In genomic region chr9:50887351-50887750, GRCm38 (mm10) we compare ENCODE assay signal across 10 mouse cellular contexts. TPM values are rescaled to one million over a fixed set of nuclear protein-coding genes. Genes with fewer than 3 reads are reported as not detected.
A peak's percentile ranks its signal among the peaks of the same experiment; 100 is the strongest.
DNase-seq lines count a peak whose midpoint lies in the region; ATAC-seq and TF ChIP-seq lines count a peak whose summit lies in the region.
"Had no signal": no experiment of that assay in that cellular context is flagged by ENCODE, and none has a peak within 500 bp of the region (broad histone marks: within the 10 kb centered on the region; RNA-seq: fewer than 3 reads in every experiment).

No protein-coding gene starts in this region.

- no peaks in the 10 kb centered on the region; the same call in 1 of the 2 replicates for H3K36me3 ChIP-seq in embryonic facial prominence, embryonic 11.5 days (replicated peaks; ENCODE audit: control insufficient read depth, insufficient read depth, low read depth, low read length)
- peaks cover 67% of the 10 kb centered on the region for H3K36me3 ChIP-seq in embryonic facial prominence, embryonic 10.5 days (replicated peaks)
- H3K36me3 ChIP-seq in intestine, embryonic 15.5 days: 0 out of 2 replicates have a peak, but pooled peaks cover 4% of the 10 kb centered on the region
- H3K36me3 ChIP-seq in intestine, postnatal 0 days (ENCODE audit: control insufficient read depth, insufficient read depth): peaks cover 19% of the 10 kb centered on the region; the same call in 1 of the 2 replicates

- no peaks in the 10 kb centered on the region for H3K9me3 ChIP-seq in embryonic facial prominence, embryonic 11.5 days (replicated peaks; ENCODE audit: control insufficient read depth, low read length)
- no peaks in the 10 kb centered on the region for H3K9me3 ChIP-seq in embryonic facial prominence, embryonic 10.5 days
- H3K9me3 ChIP-seq in intestine, embryonic 15.5 days: no peaks in the 10 kb centered on the region
- no peaks in the 10 kb centered on the region for H3K9me3 ChIP-seq in intestine, postnatal 0 days (ENCODE audit: control insufficient read depth)

- TF ChIP-seq POLR2A in brain, embryonic 14.5 days (IDR thresholded peaks at IDR 0.05; ENCODE audit: borderline replicate concordance, extremely low read depth, insufficient read depth, insufficient read length, poor library complexity, severe bottlenecking): no peak

- no peak for TF ChIP-seq CTCF in intestine, postnatal 0 days (IDR thresholded peaks at IDR 0.05; ENCODE audit: low read depth)
- no peak for TF ChIP-seq CTCF in brain, embryonic 14.5 days (IDR thresholded peaks at IDR 0.05; ENCODE audit: borderline replicate concordance, extremely low read depth, insufficient read depth, insufficient read length)

- H3K4me1 ChIP-seq in embryonic facial prominence, embryonic 11.5 days (ENCODE audit: control insufficient read depth, insufficient read depth, low read length): no peaks in the 10 kb centered on the region
- peaks cover 21% of the 10 kb centered on the region for H3K4me1 ChIP-seq in embryonic facial prominence, embryonic 10.5 days
- H3K4me1 ChIP-seq in intestine, embryonic 15.5 days (replicated peaks): peaks cover 28% of the 10 kb centered on the region
- 0 out of 2 replicates have a peak, but pooled peaks cover 4% of the 10 kb centered on the region for H3K4me1 ChIP-seq in intestine, postnatal 0 days (replicated peaks; ENCODE audit: control insufficient read depth, insufficient read depth, low read length)

- H3K27me3 ChIP-seq in embryonic facial prominence, embryonic 11.5 days (ENCODE audit: control insufficient read depth, insufficient read depth, low read length): no peaks in the 10 kb centered on the region
- no peaks in the 10 kb centered on the region for H3K27me3 ChIP-seq in embryonic facial prominence, embryonic 10.5 days (replicated peaks; ENCODE audit: low read depth, poor library complexity, severe bottlenecking)
- H3K27me3 ChIP-seq in intestine, embryonic 15.5 days (replicated peaks): no peaks in the 10 kb centered on the region
- no peaks in the 10 kb centered on the region for H3K27me3 ChIP-seq in intestine, postnatal 0 days (replicated peaks; ENCODE audit: control insufficient read depth, insufficient read depth, low read length)

- WGBS in embryonic facial prominence, embryonic 11.5 days: 40% methylated on average over 4 of the region's 4 CpGs
- WGBS in embryonic facial prominence, embryonic 10.5 days: 48% methylated on average over 4 of the region's 4 CpGs
- 32% methylated on average over 4 of the region's 4 CpGs for WGBS in intestine, embryonic 15.5 days
- WGBS in intestine, postnatal 0 days: 38% methylated on average over 4 of the region's 4 CpGs

- no peak overlapping the region for H3K4me3 ChIP-seq in embryonic facial prominence, embryonic 11.5 days (ENCODE audit: low read depth, low read length)
- H3K4me3 ChIP-seq in embryonic facial prominence, embryonic 10.5 days: no peak overlapping the region
- no peak overlapping the region for H3K4me3 ChIP-seq in intestine, embryonic 15.5 days (replicated peaks)
- no peak overlapping the region for H3K4me3 ChIP-seq in intestine, postnatal 0 days (ENCODE audit: low read depth, low read length)

- ATAC-seq in embryonic facial prominence, embryonic 11.5 days (replicated peaks; ENCODE audit: insufficient number of reproducible peaks, low FRiP score, low TSS enrichment, low read depth): 0 out of 2 replicates have a peak, but pooled peaks have one; percentile 57
- no peak for ATAC-seq in intestine, embryonic 15.5 days
- no peak for ATAC-seq in intestine, postnatal 0 days
- ATAC-seq: liver, postnatal 0 days had no signal

- H3K9ac ChIP-seq in embryonic facial prominence, embryonic 11.5 days (replicated peaks; ENCODE audit: low read length): no peak overlapping the region
- H3K9ac ChIP-seq in intestine, embryonic 15.5 days: no peak overlapping the region
- H3K9ac ChIP-seq in intestine, postnatal 0 days (ENCODE audit: low read depth, low read length): no peak overlapping the region
- H3K9ac ChIP-seq: liver, postnatal 0 days had no signal

- no peak overlapping the region for H3K27ac ChIP-seq in embryonic facial prominence, embryonic 11.5 days (replicated peaks; ENCODE audit: low read depth, low read length)
- no peak overlapping the region for H3K27ac ChIP-seq in embryonic facial prominence, embryonic 10.5 days (replicated peaks)
- 0 out of 2 replicates have a peak overlapping the region, but pooled peaks have one; percentile 17 for H3K27ac ChIP-seq in intestine, embryonic 15.5 days
- no peak overlapping the region for H3K27ac ChIP-seq in intestine, postnatal 0 days (ENCODE audit: low read depth, low read length)

- H3K4me2 ChIP-seq in embryonic facial prominence, embryonic 11.5 days (ENCODE audit: low read depth, low read length): no peak overlapping the region
- H3K4me2 ChIP-seq in intestine, embryonic 15.5 days (replicated peaks): no peak overlapping the region
- no peak overlapping the region for H3K4me2 ChIP-seq in intestine, postnatal 0 days (replicated peaks; ENCODE audit: low read depth)

- no peak for DNase-seq in embryonic facial prominence, embryonic 11.5 days (ENCODE audit: low spot score)
- no peak for DNase-seq in embryonic facial prominence, embryonic 10.5 days (ENCODE audit: low spot score)
- peak; percentile 47 for DNase-seq in brain, embryonic 14.5 days (ENCODE audit: low read depth)
- peak; percentile 39 to 62 for DNase-seq in lung, postnatal 4 days
- DNase-seq in yolk sac, embryonic 10.5 days (ENCODE audit: low spot score): no peak
- DNase-seq in left cerebral cortex, adult 18-20 months (ENCODE audit: low spot score in 2 of 2): no peak
- DNase-seq: liver, postnatal 0 days; thymus, postnatal 4 days had no signal

RNA-seq across cellular contexts. Expression of gene Ppp2r1b, which starts 42.2 kb away (rescaled TPM):
- polyA plus RNA-seq in embryonic facial prominence, embryonic 11.5 days (2014; fragmentation: Nextera tagmentation; extraction: Ambion mirVana): 126 and 136 TPM in 2 replicates
- polyA plus RNA-seq in embryonic facial prominence, embryonic 10.5 days (2016; fragmentation: Nextera tagmentation; extraction: Ambion mirVana): 162 and 178 TPM in 2 replicates
- 62.8 and 65.7 TPM in 2 replicates for polyA plus RNA-seq in intestine, embryonic 15.5 days (2015; fragmentation: Nextera tagmentation; extraction: Ambion mirVana)
- 20.0 and 21.4 TPM in 2 replicates for polyA plus RNA-seq in intestine, postnatal 0 days (2015; fragmentation: Nextera tagmentation; extraction: Ambion mirVana)
- polyA plus RNA-seq in brain, embryonic 14.5 days (2012; rRNA removed): 32.2 and 38.5 TPM in 2 replicates
- total RNA-seq in left cerebral cortex, adult 18-20 months (2021): 10 to 100 TPM; 19.8 to 27.7 TPM

Comparison
In these comparisons a context has a peak if more than half of its experiments do, and no peak if none do; other contexts are left out.
1. DNase-seq: peak in brain, embryonic 14.5 days (single experiment) and lung, postnatal 4 days (2 of 2); none in embryonic facial prominence, embryonic 11.5 days (single experiment), embryonic facial prominence, embryonic 10.5 days (single experiment), yolk sac, embryonic 10.5 days (single experiment) and left cerebral cortex, adult 18-20 months (0 of 2).